Mouse (Mus musculus) layer of hippocampus, adult 8-10 months (tissue): ENCODE measurements at regions not wholly inside any gene's neighbourhood (a gene's known extent, or its start where the extent isn't known, plus 50 kb on each side); places are given as distances from the start of the nearest gene placed in this dataset.
A peak's percentile ranks its signal among the peaks of the same experiment; 100 is the strongest.

ENCODE experiments used
- DNase-seq, 2 experiments: peaks; one replicate each; pipeline ENCODE4 v3.0.0; 2022; ENCODE audit warnings: low spot score in 2 of 2

DNA sequence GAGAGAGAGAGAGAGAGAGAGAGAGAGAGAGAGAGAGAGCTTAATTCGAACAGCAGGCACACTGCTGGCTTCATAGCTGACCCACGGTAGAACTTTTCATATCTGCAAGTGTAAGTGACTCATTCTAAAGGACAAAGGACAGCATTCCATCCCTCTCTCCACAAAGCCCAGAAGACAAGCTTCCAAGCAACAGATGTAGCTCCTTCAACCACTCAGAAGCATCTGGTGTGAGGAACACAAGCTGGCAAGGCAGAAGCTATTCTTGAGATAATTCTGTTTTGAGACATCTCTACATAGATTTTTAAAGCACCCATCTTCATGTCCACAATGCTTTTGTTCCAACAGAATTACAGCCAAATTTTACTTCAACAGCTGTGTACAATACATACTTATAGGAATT lies 294.2 kb upstream of the Gria1 start:
- peak; percentile 50 to 54 for DNase-seq

DNA sequence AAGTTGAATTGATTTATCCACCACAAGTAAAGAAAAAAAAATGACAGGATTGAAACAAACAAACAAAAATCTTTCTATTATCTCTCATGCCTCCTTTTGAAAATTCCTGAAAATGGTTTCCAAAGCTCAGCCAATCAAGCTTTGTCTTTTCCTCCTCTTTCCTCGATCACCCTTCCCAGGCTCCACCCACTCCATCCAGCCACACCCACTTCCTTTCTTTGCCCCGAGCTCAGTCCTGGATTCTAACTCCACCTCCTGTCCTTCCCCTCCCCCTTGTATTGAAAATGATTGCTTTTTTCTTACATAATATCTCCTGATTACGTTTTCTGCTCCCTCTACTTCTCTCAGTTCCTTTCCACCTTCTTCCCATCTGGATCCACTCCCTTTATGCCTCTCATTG lies 286.0 kb upstream of the Gria1 start:
- no peak for DNase-seq

DNA sequence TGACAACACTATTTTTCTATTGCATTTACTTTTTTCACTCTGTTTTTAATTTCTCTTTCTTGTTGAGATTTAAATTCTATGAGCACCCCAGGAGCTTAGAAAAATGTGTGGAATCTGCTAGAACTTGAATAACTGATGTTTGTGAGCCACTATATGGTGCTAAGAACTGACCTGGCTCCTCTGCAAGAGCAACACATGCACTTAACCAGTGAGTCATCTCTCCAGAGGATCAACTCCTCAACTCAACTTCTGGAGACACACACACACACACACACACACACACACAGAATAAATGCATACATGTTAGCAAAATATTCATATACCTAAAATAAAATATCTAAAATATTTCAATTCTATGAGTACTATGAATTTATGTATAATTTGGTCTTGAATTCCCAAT lies 285.0 kb upstream of the Gria1 start:
- DNase-seq: no peak

DNA sequence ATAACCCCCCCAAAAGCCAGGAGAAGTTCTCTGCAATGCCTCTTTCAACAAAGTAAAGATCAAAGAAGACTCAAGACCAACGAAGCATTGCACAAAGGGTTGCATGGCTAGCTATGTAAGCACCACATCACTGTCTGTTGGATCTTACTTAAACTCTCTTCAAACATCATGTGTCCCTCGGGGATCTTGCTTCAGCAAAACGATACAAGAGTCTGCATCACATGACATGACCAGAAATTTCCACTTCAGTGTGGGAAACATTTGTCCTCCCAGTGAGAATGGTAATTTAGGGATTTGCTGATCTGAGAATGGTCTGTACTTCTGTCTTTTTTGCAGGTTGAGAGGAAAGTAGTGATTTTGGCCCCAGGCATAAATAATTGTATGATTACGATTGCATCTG lies 283.6 kb upstream of the Gria1 start:
- no peak for DNase-seq

DNA sequence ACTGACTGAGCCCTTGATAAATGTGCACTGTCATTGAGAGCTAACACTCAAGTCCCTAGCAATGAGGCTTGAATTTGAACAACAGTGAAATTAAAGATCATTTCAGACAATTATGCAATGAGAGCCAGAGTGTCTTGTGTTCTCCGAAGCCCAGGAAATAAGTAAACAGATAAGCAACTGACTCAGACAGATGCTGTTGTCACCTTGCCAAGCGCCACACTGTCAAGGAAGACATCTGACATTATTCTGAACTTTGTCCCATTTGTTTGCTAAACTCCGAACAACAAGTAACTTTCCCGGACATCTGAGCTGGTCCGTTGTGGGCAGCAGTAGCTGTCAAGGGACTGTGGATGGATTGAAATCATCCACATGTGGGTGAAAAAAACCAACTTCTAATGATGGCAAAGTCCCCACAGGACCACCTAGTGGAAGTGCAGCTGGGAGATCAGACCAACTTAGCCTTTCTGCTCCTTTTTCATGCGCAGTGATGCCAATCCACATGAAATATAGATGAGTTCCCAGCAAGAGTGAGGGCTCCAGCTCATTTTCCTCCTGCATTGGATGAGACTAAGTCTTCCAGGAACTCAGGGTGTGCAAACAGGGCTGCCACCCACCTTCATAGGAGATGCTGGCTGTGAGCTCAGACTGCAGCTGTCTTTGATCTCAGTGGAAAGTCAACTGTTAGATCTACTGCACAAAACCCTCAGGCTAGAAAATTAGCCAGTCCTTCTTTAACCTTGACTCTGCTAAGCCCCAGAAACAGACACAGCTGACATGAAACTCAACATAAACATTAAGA lies 282.8 kb upstream of the Gria1 start:
- DNase-seq: no peak

DNA sequence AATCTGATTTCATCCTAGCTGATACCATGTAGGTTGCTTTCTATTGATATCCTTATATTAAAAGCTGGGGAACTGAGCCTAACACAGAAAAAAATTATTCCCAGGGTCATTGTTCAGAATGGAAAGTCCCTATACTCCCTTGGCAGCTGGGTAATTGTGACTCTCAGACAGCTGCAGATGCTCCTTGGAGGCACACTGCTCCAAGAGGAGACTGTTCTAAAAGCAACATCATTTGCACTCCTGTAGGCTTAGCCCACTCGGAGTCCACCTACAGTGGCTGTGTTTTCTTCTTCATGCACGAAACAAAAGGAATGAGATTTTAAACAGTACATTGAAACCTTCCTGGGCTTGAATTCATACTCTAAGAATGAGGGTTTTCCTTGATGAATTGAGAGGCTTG lies 269.3 kb upstream of the Gria1 start:
- DNase-seq: no peak

DNA sequence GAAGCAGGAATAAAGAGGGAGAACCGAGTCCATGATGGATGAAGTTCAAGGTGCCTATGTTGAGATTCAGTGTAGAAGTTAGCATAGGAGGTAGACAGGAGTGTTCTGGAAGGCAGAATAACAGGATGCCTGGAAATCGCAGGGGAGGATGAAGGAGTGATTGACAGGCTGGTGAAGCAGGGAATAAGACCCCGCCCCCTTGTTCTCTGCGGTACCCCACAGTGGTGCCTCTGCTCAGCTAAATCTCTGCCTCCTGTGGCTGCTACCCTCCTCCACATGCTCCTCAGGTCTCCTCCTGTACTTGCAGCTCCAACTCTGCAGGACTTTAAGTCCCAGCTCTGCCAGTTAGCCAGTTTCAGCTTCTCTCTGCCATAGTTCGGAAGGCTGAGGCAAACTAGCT lies 261.2 kb upstream of the Gria1 start:
- no peak for DNase-seq

DNA sequence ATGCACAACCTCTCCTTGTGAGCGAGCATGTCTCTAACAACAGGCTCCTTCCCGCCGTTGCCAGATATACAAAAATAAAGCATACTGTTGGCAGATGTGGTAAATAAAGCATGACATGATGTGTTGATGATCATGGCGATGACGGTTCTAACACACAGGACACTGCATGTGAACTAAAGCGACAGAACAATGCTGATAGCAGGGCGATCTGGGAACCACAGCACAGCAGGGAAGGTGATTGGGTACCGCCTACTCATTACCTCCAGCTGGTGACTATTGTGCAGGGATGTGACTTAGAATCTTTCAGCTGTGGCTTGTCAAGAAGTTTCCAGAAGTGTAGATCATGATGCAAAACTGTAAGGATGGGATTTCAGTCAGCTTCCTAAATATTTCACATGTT lies 260.5 kb upstream of the Gria1 start:
- no peak for DNase-seq

DNA sequence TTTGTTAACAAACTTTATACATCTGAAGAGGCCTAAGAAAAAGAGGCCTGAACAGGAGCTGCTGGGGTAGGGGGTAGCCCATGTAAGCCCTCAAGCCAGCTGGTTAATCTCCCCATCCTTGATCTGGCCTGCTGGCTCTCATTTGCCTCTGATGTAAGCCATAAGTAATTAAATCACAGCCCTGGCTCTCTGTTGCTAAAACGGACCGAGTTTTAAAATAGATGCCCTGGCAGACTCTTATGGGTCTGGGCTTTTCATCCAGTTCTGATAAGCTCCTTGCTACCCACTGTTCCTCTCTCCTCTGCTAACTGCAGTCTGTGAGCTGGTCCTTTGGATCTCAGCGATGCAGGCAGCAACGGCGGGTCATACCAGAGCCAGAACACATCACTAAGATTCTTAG lies 259.3 kb upstream of the Gria1 start:
- DNase-seq: no peak

DNA sequence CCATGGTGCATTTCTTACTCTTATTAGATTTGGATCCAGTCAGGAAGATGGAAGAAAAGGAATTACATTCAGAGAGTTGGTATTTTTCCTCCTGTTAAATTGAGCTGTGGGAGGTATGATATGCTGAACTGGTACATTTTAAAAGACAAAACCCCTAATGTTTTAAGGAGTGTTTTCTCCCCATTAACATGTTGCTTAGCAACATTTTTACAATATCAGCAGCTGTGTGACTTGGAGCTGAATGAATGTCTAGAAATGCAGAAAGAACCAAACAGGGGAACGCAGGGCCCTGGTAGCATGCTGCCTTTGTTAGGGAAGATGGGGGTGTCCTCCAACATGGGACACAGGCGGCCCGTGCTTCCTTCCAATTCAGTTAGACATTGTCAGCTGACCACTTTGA lies 257.5 kb upstream of the Gria1 start:
- peak; percentile 20 to 24 for DNase-seq

DNA sequence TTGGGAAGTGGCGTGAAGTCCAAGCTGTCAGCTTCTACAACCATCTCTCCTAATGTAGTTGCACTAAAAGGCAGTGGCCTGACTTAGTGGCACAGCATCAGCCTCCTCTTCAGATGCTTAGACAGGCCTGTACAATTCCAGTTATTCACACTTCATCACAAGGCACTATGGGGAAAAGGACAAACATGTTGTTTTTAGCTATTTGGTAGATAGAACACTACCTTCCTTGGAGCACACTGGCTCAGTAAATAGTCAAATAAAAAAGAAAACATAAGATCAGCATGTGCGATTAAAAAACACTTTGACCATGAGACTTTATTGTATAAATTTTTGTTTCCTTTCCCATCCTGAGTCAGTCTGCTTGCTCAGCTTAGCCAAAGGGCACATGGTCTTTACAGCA lies 250.7 kb upstream of the Gria1 start:
- no peak for DNase-seq

DNA sequence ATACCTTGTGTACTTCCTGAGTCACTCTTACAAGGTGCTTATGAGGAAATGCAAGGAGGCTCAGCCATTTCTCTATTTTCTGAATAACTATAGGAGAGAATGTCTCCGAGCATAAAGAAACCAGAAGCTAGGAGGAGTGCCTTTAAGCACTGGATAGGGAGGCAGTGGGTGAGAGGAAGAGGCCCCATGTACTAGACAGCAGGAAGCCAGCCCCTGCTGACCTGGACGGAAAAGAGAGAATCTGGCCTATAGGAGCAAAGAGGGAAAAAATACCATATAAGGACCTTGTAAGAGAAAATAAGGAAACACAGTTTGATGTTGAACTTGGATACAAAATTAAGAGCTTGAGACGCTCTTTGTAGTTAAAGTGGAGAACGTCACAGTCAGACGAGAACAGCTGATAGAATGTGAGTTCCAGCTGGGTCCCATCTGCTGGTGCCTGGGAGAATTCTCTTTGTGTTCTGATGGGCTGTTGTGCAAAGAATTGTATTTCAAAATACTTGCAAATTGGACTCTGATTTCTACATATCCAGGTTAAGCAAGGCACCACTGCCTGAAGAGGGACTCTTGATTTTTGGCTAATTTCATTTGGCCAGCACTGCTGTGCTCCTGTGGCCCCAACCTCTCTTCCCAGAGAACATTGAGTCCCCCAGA lies 248.6 kb upstream of the Gria1 start:
- peak; percentile 70 to 82 for DNase-seq

DNA sequence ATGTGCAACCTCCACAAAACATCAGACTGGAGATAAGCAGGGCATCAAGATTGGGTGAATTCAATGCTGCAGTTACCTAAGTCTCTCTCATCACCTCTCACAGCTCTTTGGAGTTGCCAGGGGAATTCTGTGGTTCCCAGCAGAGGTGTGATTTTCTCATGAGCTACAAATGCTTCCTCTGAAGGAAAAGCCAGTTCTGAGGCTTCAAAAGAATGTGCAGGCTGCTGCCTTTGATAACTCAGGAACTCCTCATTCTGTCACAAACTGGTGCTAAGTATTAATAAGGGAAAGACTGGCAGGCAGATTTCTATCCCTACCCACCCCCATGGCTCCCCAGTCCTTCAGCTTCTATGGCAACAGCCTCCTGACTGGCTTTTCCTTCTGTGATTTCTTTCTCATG lies 243.8 kb upstream of the Gria1 start:
- DNase-seq: peak; percentile 51

DNA sequence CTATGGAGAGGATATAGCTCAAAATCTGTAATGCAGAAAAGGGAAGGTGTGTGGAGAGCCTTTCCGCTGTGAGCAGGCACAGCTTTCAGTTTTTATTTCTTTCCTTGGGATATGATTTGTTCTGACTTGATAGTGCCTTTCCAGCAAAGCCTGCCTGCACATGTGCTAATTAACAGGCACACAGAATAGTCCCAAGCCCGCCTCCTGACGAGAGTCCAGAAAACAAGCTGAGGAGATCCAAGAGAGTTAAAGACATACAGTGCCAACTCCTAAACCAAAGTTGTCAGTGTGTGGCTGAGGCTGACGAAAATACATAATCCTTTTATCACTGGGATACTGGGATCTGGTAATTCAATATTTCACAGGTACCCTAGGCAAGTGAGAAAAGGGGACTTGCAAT lies 224.8 kb upstream of the Gria1 start:
- DNase-seq: no peak

DNA sequence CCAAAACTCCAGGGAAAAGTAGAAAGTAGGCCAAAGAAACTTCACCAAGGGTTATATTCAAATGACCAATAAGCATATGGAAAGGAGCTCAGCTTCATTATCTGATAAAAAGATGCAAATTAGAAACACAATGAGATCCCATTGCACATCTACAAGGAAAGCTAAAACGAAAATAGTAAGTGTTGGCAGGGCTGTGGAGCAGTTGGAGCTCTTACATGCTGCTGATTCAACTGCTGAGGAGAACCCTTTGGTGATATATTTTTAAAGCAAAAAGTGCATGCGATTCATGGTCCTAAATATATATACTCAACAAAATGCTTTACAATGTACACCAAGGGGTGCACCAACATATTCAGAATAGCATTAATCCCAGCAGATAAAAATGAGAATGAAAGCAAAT lies 218.5 kb upstream of the Gria1 start:
- no peak for DNase-seq

DNA sequence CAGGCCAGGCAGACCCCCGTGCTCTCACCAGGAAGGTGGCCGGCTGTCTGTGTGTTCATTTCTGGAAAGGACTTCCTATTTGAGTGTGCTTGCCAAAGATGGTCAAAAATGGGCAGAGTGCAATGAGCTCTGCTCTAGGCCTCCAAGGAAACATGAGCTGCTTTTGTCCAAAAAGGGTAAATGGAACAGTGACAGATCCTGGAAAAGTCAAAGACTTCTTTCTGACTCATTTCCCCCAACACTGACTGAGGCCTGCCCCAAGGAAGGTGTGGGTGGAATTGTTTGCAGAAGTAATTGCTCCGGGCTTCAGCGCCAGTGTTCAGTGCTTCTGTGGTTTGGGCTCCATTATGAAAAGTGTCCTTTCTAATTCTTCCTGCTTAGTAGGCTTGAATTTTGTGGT lies 203.9 kb upstream of the Gria1 start:
- no peak for DNase-seq

DNA sequence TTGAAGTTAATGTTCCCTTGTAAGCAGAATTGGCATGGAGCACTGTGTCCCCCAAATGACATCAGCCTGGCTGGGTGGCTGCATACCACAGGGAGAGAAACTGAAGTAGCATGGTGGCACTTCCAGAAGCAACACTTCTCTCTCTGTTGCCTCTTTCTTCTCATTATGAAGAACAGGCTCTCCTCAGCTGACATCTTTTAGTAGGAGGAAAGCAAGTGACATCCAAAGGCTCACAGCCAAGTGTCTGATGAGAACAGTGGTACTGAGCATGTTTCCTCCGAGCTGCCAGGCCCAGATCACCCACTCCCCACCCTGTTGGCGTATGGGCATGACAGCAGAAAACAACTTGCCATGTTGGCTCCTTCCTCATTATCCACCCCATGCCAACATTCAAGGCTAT lies 201.0 kb upstream of the Gria1 start:
- DNase-seq: peak; percentile 70 to 83

DNA sequence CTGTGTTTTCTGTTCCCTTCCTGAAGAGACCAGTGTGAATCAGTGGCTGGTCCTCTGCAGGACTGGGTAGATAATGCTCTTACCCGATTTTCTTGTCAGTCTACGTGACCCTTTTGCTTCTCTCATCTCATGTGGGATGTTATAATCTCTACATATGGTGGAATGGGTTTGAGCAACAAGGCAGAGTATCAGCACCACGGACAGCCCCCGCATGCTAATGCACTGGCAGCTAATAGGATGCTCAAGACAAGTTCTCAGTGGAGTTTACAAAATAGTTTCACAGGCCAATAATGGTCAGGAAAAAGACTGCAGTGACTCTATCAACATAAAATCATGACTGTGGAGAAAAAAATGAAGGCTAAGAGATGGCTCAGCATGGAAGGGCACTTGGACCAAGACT lies 199.1 kb upstream of the Gria1 start:
- DNase-seq: no peak

DNA sequence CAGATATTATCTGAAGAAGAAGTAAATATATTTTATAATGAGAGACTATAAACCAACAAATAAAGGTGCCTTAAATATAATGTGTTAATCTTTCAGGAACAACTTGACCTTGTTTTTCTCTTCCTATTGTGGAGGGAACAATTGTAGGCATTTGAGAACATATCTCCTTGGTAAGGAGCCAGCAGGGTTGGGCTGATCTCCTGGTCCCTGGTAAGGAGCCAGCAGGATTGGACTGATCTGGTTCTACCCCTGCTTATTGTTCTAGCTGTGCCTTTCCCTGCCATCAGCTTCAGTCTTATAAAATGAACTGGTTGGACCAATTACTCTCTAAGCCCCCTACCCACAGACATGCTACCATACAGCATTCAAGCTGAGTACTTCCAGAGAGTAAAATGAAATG lies 187.7 kb upstream of the Gria1 start:
- no peak for DNase-seq

DNA sequence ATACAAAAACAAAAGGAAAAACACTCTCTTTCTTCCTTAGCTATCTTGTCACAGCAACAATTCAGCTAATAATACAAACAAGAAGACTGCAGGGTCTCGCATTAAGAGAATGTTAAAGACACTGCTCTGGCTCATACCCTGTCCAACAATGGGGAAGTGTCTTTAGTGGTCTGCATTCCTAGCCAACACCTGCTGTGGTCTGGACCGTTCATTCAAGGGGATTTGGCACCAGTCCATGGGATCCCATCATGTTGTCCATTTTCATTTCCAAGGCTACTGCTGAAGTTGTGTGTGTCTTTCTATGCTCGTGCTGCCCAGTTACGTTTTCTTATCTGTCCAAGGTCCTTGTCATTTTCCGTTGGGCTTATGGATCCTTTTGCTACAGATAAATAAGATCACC lies 183.7 kb upstream of the Gria1 start:
- no peak for DNase-seq

DNA sequence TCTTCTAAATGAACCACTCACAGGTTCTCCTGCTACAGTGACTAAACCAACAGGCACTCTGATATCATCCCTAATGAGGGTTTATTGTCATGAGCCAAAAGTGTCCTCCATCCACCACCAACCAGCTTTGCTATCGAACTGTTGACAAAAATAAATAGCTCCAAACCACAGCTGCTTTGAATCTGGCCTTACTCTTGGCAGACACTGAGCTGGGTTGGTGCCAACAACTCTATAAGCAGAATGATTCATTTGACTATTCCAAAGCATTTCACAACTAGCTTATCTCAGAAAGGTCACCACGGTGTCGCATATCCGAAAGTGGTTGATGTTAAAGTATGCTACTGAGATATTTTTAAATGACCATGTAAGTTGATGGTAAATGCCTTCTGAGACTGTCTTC lies 148.5 kb upstream of the Gria1 start:
- peak; percentile 43 to 57 for DNase-seq

DNA sequence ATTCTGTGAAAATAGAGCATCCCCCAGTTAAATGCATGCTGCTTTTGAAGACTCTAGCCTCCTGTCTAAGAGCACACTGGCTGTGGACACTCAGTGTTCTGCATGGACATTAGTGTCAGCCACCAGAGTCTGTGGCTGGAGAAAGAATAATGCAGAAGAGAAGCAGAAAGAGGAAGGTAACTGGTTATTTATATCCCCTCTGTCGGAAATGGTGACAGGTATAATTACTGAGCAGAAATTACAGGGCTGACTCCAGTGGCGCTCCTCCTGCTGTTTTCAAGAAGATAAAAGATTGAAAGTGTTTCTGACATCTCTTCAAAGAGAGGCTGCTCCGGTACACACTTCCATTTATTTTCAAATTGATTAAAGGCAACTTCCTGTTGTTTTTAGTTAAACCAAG lies 139.5 kb upstream of the Gria1 start:
- DNase-seq: no peak

DNA sequence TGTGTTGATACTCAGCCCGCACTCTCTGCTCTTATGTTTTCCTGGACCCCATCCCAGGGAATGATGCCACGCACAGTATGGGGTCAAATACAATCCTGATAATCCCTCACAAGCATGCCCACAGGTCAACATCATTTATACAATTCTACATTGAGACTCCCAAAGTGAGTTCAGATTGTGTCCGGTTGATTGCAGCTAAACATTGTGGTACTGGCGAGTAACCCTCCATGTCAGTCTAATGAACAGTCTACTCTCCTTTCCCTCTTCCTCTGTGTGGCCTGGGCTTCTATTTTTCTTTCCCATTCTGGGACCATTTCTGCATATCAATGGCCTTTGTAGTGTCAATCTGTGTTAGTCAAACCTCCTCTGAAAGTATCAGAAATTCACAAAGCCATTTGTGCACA lies 112.6 kb upstream of the Gria1 start:
- no peak for DNase-seq
